Mouse (Mus musculus) CH12.LX (cell line): ENCODE results near the gene Slc16a12.

Source experiments
- CTCF ChIP-seq, 2 experiments: IDR thresholded peaks in 1 of 2; conservative IDR thresholded peaks in 1 of 2; 2 replicates each; pipeline ENCODE4 v1.5.1; 2011 to 2012; ENCODE audit warnings: low read depth in 2 of 2, low read length in 2 of 2, improper control_type of control experiment in 1 of 2, inconsistent platforms in 1 of 2, mild to moderate bottlenecking in 1 of 2, moderate library complexity in 1 of 2
- EP300 ChIP-seq: IDR thresholded peaks from 2 replicates; pipeline ENCODE4 v1.6.1; 2011; ENCODE audit warnings: low read length, improper control_type of control experiment
- ETS1 ChIP-seq: conservative IDR thresholded peaks from 2 replicates; pipeline ENCODE4 v1.6.1; 2012; ENCODE audit warnings: low read depth, mild to moderate bottlenecking, inconsistent platforms, low read length, improper control_type of control experiment, moderate library complexity
- MAX ChIP-seq: IDR thresholded peaks from 2 replicates; pipeline ENCODE4 v1.6.1; 2011; ENCODE audit warnings: low read length, improper control_type of control experiment
- POLR2A ChIP-seq: IDR thresholded peaks from 2 replicates; pipeline ENCODE4 v1.6.1; 2011; ENCODE audit warnings: low read depth, mild to moderate bottlenecking, improper control_type of control experiment, low read length
- RAD21 ChIP-seq: IDR thresholded peaks from 2 replicates; pipeline ENCODE4 v1.6.1; 2011; ENCODE audit warnings: low read depth, mild to moderate bottlenecking, low read length, improper control_type of control experiment, moderate library complexity
- SIN3A ChIP-seq: IDR thresholded peaks from 2 replicates; pipeline ENCODE4 v1.6.1; 2012; ENCODE audit warnings: low read length, improper control_type of control experiment, inconsistent platforms
- TBP ChIP-seq: conservative IDR thresholded peaks from 2 replicates; pipeline ENCODE4 v1.6.1; 2011; ENCODE audit warnings: low read depth, low read length, improper control_type of control experiment
- TCF12 ChIP-seq: IDR thresholded peaks from 2 replicates; pipeline ENCODE4 v1.6.1; 2014; ENCODE audit warnings: low read depth, mild to moderate bottlenecking, inconsistent platforms, low read length, improper control_type of control experiment

DNA sequence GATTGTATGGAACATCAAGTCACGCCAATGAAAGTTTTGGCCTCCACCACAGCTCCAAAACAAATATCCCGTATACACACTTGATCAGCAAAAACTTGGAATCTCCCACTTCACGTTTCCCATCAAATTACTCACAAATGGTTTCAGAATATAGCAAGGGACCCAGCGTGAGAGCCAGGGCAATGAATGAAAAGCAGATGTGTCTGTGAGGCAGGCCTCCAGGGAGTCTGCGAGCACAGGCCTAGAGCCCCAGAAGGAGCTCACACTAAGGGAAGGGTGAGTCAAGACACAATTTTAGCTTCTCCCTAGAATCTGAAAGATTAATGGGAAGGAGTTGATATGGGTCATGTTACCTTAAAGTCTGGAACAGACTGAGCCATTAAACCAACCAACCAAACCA, 15.7 kb downstream of the Slc16a12 start:
- TF ChIP-seq CTCF (conservative IDR thresholded peaks at IDR 0.05 in 1 of 2, IDR thresholded peaks at IDR 0.05 in 1 of 2; ENCODE audit: low read depth in 2 of 2, low read length in 2 of 2) (no peak), ETS1 (no peak), TBP (no peak), MAX (no peak), POLR2A (no peak), RAD21 (no peak), TCF12 (no peak), EP300 (no peak), SIN3A (no peak)
